Mouse (Mus musculus) midbrain, embryonic 10.5 days (tissue): Measurements from ENCODE around the gene Cemip. TPM values are rescaled to one million over a fixed set of nuclear protein-coding genes. Genes with fewer than 3 reads are reported as not detected.
A peak's percentile ranks its signal among the peaks of the same experiment; 100 is the strongest.
"Not testable (repeated sequence)": the region's sequence is repeated elsewhere in the genome, so short reads cannot be mapped to it uniquely, and the experiment has no call there.

Experiments
- DNase-seq: peaks from one replicate; pipeline ENCODE4 v3.0.0-alpha.2; 2017; ENCODE audit warnings: low spot score
- H3K27ac ChIP-seq: fragments of 300-500 bp; sonication (generic); replicated peaks from 2 replicates; pipeline ENCODE4 v1.5.1; 2016; ENCODE audit warnings: mild to moderate bottlenecking
- H3K27me3 ChIP-seq: fragments of 300-500 bp; sonication (generic); 2 replicates; pipeline ENCODE4 v1.6.1; 2016; ENCODE audit warnings: low read depth, mild to moderate bottlenecking; ENCODE audit not compliant: poor library complexity, severe bottlenecking
- H3K36me3 ChIP-seq: fragments of 300-500 bp; sonication (generic); 2 replicates; pipeline ENCODE4 v1.6.1; 2016; ENCODE audit warnings: mild to moderate bottlenecking, moderate library complexity
- H3K4me1 ChIP-seq: fragments of 300-500 bp; sonication (generic); 2 replicates; pipeline ENCODE4 v1.6.1; 2016
- H3K4me3 ChIP-seq: fragments of 300-500 bp; sonication (generic); 2 replicates; pipeline ENCODE4 v1.5.1; 2016; ENCODE audit warnings: mild to moderate bottlenecking, moderate library complexity
- H3K9me3 ChIP-seq: fragments of 300-500 bp; sonication (generic); replicated peaks from 2 replicates; pipeline ENCODE4 v1.6.1; 2016; ENCODE audit warnings: mild to moderate bottlenecking
- WGBS: fragments of 180-500 bp; shearing (Covaris S2); methylation state at CpG from one replicate; pipeline ENCODE4 v1.1.7; 2016; 5-methylcytosine and 5-hydroxymethylcytosine counted together
- polyA plus RNA-seq: library from polyadenylated mRNA; unstranded; fragments of >200 nt; fragmentation: Nextera tagmentation; extraction: Ambion mirVana; gene quantifications from 2 replicates; pipeline ENCODE4 v1.2.1, GENCODE M21; 2016

The Cemip gene
- polyA plus RNA-seq, 1 experiment from 2014 or later = 0.12 TPM

DNA sequence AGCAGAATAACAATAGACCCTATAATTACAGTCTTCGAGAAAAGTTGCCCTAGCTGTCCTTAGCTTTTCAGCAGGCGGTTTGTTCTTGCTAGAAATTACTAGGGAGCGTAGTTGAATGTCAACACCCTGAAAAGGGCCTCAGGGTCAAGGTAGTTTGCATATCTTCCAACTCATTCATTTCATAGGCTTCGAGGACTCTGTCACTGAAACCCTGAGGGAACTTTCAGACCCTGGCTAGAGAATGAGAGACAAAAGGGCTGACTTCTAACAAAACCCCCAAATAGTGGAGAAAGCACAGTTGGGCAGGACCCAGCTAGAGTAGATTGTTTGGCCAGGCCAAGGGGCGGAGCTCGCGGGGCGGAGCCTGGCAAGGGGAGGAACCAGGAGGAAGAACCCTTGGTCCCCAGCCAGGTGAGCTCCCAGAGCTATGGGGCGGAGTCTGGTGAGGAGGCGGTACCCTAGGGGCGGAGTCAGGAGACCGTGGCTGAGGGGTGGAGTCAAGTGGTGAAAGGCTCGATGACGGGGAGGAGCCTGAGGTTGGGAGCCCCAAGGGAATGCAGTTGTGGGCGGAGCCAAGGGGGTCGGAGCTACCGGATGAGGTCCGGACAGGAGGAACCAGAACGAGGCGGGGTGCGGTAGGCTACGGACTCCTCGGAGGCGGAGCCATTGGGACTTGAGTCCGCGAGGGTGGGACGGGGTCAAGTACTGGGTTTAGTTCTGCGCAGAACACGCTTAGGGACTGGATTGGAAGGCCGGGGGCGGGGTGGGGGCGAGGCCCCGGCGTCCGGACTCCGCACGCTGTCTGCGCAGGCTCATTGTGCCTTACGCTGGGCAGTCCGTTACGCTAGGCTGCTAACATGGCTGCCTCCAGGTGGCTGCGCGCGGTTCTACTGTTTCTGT, 194.6 kb downstream of the Cemip start:
- Histone ChIP-seq H3K27me3 (no peaks in the 10 kb centered on the region), H3K9me3 (peaks cover under 1% of the 10 kb centered on the region; the same call in 1 of the 2 replicates), H3K4me1 (peaks cover 23% of the 10 kb centered on the region), H3K27ac (peak overlapping the region; percentile 93), H3K36me3 (peaks cover 23% of the 10 kb centered on the region), H3K4me3 (peak overlapping the region; percentile 81)
- WGBS = 5% methylated on average over 44 of the region's 44 CpGs
- peak; percentile 97 for DNase-seq

DNA sequence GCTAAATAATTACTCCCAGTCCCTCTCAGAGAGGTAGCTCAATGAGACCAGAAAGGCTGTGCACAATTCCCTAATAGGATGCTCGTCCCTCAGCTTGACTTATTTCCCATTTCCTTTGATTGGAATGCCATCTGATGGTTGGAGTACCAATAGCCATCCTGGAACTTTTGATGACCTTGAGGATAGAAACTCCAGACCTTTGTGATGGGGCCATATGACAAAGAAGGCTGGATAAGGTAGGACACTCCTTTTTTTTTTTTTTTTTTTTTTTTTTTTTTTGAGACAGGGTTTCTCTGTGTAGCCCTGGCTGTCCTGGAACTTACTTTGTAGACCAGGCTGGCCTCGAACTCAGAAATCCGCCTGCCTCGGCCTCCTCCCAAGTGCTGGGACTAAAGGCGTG, 196.4 kb downstream of the Cemip start:
- H3K4me3 ChIP-seq, H3K27ac ChIP-seq, DNase-seq, H3K36me3 ChIP-seq, H3K27me3 ChIP-seq, H3K9me3 ChIP-seq: not testable (repeated sequence)
- 88% methylated on average over 5 of the region's 5 CpGs for WGBS
- H3K4me1 ChIP-seq = peaks cover 28% of the 10 kb centered on the region

DNA sequence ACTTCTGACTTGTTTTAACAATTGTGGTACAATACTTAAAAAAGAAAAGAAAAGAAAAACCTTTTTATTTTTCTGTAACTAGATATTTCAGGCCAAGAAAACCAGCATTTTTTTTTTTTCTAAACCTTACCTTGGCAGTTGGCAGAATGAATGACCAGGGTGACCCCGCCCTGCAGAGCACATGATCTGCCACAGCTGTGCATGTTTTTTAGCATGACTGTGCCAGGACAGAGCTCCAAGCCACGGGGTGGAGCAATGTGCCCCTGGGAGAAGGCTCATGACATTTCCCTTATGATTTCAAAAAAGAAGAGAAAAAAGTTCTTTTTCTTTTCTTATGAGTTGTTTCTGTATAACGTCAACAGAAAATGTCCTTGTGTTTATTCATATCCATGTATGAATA, 196.9 kb downstream of the Cemip start:
- no peak for DNase-seq
- Histone ChIP-seq H3K27me3 (no peaks in the 10 kb centered on the region), H3K4me1 (peaks cover 32% of the 10 kb centered on the region), H3K9me3 (peaks cover 7% of the 10 kb centered on the region; the same call in 1 of the 2 replicates), H3K27ac (no peak overlapping the region), H3K4me3 (no peak overlapping the region), H3K36me3 (peaks cover under 1% of the 10 kb centered on the region; the same call in 1 of the 2 replicates)
- 72% methylated on average over 3 of the region's 3 CpGs for WGBS

DNA sequence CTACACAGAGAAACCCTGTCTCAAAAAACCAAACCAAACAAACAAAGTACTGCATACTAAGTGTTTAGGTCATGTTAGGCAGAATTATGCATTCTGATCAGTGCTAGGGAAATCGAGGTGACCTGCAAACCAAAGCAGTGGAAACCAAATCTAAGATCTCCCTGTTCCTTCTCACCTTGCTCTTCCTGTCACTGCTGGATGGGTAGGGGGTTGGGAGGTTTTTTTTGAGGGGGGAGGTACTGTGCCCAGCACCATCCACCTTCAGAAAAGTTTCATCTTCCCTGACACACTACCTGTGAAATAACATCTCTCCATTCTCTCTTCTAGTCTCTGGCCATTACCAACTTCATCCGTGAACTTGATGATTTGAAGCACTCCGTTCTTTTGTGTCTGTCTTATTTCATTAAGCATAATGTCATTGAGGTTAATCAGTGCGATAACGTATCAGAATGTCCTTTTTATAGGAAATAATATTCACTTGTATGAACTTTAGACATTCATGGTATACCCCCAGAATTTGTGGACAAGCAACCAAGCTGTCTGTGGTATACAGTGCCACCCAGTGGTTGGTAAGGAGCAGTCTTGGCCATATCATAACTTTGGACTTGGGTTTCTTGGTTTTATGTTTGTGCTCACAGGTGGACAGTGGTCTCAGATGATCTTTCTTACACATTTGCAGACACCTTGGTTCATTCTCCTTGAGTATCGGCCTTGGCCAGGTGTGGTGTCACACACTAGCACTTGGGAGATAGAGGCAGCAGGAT, 199.8 kb downstream of the Cemip start:
- Histone ChIP-seq H3K27ac (no peak overlapping the region), H3K4me1 (peaks cover 39% of the 10 kb centered on the region), H3K27me3 (peaks cover 7% of the 10 kb centered on the region), H3K9me3 (peaks cover 7% of the 10 kb centered on the region; the same call in 1 of the 2 replicates), H3K36me3 (peaks cover 12% of the 10 kb centered on the region), H3K4me3 (no peak overlapping the region)
- WGBS = 93% methylated on average over 6 of the region's 6 CpGs
- DNase-seq = no peak

DNA sequence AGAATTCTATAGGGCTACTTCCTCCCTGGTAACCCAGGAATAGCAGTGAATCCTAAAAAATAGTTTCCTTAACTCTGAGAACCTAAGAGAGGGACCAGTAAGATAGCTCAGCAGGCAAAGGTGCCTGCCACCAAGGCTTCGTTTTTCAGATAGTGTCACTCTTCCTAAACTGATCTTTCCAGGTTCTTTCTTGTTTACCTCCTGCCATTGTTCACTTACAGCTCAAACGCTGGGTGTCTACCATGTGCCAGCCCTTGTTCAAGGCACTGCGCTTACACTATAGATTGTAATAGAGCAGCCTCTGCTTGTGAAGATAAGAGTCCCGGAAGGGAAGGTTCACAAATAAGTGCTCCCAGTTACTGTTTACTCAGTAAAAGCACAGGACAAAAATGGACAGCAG, 200.5 kb downstream of the Cemip start:
- H3K9me3 ChIP-seq = peaks cover 7% of the 10 kb centered on the region; the same call in 1 of the 2 replicates
- peaks cover 44% of the 10 kb centered on the region for H3K4me1 ChIP-seq
- no peak overlapping the region for H3K27ac ChIP-seq
- H3K27me3 ChIP-seq = peaks cover 7% of the 10 kb centered on the region
- no peak overlapping the region for H3K4me3 ChIP-seq
- DNase-seq = no peak
- WGBS = 88% methylated on average over 4 of the region's 4 CpGs
- peaks cover 17% of the 10 kb centered on the region for H3K36me3 ChIP-seq

DNA sequence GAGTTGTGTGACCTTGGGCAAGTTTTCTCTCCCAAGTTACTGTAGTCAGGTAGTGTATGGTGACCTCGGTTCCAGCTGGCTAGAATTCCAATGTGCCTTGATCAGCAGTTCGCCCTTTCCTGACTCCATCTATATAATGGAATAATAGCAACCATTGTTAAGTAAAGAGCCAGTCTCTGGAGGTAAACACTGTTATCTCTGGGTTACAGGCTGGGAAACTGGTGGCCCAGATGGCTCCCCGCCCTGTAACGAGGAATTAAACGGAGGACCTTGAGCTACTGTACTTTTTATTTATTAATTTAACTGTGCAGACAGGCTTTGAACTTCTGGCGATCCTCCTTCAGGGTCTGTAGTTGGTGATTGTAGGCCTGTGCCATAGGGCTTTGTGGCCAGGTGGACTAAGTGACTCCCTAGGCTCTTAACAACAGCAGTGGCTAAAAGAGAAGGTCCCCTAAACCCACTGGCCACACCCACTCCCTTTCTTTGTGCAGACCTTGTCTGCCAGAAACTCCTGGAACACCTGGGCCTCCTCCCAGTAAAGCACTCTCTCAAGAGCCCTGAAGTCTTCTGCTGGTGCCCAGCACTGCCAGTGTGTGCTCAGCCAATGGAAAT, 201.3 kb downstream of the Cemip start:
- 42% methylated on average over 6 of the region's 6 CpGs for WGBS
- H3K4me1 ChIP-seq = peaks cover 52% of the 10 kb centered on the region
- peaks cover 7% of the 10 kb centered on the region; the same call in 1 of the 2 replicates for H3K9me3 ChIP-seq
- peak; percentile 16 for DNase-seq
- H3K36me3 ChIP-seq = peaks cover 17% of the 10 kb centered on the region
- peak overlapping the region; percentile 98 for H3K27ac ChIP-seq
- H3K27me3 ChIP-seq = peaks cover 7% of the 10 kb centered on the region
- H3K4me3 ChIP-seq = peak overlapping the region; percentile 90

DNA sequence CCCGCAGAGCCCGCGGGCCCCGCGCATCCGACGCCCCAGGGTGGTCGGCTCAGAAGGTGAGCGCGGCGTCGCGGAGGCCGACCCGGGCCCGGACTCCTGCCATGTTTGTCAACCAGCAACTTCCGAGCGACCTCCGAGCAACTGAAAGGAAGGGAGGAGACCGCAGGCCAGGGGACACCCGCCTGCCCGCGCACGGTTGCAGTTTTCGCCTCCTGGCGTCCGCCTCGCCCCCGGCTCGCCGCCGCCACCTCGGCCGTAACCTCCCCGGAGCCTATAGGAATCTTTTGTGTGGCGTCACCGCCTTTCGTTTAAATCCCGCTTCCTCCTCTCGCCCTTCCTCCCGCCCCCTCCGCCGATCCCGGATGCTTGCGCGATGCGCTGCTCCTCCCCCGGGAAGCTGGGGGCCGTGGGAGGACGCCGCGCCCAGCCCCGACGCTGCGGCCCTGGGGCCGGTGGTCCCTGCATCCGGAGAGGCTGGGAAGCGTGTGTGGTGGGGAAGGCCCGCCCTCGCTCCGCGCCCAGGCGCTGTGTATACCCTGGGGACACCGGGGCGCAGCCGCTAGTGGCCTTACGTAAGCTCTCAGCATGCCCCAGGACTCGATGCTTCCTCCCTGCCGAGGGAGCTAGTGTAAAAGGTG, 202.2 kb downstream of the Cemip start, which contains the start of the genes Tlnrd1 and Mesd:
Gene Tlnrd1 (minus strand): TSS at position 285 of the 638 bp plus-strand sequence.
Gene Mesd (plus strand): TSS at position 446 of the 638 bp plus-strand sequence.
- H3K36me3 ChIP-seq = peaks cover 17% of the 10 kb centered on the region
- WGBS = under 1% methylated on average over 69 of the region's 69 CpGs
- H3K4me1 ChIP-seq = peaks cover 61% of the 10 kb centered on the region

DNA sequence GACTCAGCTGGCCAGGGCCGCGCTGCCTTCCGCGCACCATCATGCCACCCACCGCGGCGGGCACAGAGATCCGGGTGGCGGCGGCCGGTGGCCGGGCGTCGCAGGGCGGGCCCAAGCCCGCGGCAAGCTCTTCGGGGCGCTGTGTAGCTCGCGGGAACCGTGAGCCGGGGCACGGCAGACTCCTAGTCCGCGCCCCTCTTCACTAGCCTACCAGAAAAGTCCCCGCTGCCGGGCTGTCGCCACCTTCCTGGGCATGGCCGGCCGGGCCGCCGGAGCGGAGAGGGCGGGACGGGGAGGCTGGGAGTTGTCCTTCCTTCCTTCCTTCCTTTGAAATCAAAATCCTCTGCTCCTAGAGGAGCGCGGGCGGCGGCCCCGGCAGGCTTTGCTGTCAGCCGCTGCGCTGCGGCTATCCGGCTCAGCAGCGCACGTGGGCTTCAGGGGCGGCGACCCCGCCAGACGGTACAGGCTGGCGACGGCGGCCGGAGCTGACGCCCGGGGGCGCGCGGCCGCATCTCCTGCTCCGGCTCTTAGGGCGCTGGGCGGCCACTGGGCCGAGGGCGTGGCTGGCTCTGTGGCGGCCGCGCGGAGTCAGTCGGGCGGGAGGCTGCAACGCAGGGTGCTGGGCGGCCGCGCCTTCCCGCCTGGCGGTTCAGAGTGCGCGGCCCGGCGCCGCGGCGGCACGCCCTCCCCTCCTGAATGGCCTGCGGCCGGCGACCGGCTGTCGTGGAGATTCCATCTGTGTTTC, 202.9 kb downstream of the Cemip start:
- H3K4me3 ChIP-seq = peak overlapping the region; percentile 90
- WGBS = under 1% methylated on average over 90 of the region's 91 CpGs
- H3K36me3 ChIP-seq = peaks cover 17% of the 10 kb centered on the region
- H3K27ac ChIP-seq = peak overlapping the region; percentile 98
- peaks cover 67% of the 10 kb centered on the region for H3K4me1 ChIP-seq
- H3K9me3 ChIP-seq = peaks cover 7% of the 10 kb centered on the region; the same call in 1 of the 2 replicates
- peak; percentile 76 for DNase-seq
- peaks cover 7% of the 10 kb centered on the region for H3K27me3 ChIP-seq

More for the DNA sequence above, 202.2 kb downstream of the Cemip start, which contains the start of the genes Tlnrd1 and Mesd:
- peak within 1 kb of the TSS; percentile 98 for H3K27ac ChIP-seq
- H3K27me3 ChIP-seq = peaks cover 7% of the 10 kb centered on the region
- peak within 1 kb of the TSS; percentile 90 for H3K4me3 ChIP-seq
- peaks cover 7% of the 10 kb centered on the region; the same call in 1 of the 2 replicates for H3K9me3 ChIP-seq
- DNase-seq = peak; percentile 91

Other genes starting within 250 kb of the Cemip start
- 10.2 and 10.7 TPM in 2 replicates for gene Tlnrd1, start 202.2 kb downstream of the Cemip start, polyA plus RNA-seq
- gene Mesd, start 202.0 kb downstream of the Cemip start, polyA plus RNA-seq = 88.1 and 89.2 TPM in 2 replicates
- gene Abhd17c, start 65.4 kb upstream of the Cemip start, polyA plus RNA-seq = 11.9 and 17.2 TPM in 2 replicates